Mouse (Mus musculus): ENCODE measurements around the gene Gm11011. TPM values are rescaled to one million over a fixed set of nuclear protein-coding genes. Genes with fewer than 3 reads are reported as not detected.
"Not testable (repeated sequence)": the region's sequence is repeated elsewhere in the genome, so short reads cannot be mapped to it uniquely, and the experiment has no call there.

The Gm11011 gene
- polyA plus RNA-seq (2014; fragmentation: Nextera tagmentation; extraction: Ambion mirVana), result not detected in 2 replicates

DNA sequence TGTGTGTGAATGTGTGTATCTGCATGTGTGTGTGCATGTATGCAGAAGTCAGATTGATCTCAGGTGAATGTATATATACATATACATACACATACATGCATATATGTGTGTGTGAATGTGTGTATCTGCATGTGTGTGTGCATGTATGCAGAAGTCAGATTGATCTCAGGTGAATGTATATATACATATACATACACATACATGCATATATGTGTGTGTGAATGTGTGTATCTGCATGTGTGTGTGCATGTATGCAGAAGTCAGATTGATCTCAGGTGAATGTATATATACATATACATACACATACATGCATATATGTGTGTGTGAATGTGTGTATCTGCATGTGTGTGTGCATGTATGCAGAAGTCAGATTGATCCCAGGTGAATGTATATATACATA is at the start of gene Gm11011:
Gene Gm11011, minus strand, starts transcription at position 101 of the 400 bp plus-strand sequence.
- H3K9ac ChIP-seq; H3K4me2 ChIP-seq (replicated peaks); H3K4me1 ChIP-seq (replicated peaks; ENCODE audit: control insufficient read depth, insufficient read depth, low read length); H3K27ac ChIP-seq; ATAC-seq (ENCODE audit: low FRiP score); DNase-seq (ENCODE audit: low spot score); H3K27me3 ChIP-seq (ENCODE audit: control insufficient read depth, insufficient read depth, low read length); H3K36me3 ChIP-seq (replicated peaks; ENCODE audit: control insufficient read depth, insufficient read depth); H3K9me3 ChIP-seq (ENCODE audit: control insufficient read depth, low read length); H3K4me3 ChIP-seq (replicated peaks; ENCODE audit: low read length): not testable (repeated sequence)

DNA sequence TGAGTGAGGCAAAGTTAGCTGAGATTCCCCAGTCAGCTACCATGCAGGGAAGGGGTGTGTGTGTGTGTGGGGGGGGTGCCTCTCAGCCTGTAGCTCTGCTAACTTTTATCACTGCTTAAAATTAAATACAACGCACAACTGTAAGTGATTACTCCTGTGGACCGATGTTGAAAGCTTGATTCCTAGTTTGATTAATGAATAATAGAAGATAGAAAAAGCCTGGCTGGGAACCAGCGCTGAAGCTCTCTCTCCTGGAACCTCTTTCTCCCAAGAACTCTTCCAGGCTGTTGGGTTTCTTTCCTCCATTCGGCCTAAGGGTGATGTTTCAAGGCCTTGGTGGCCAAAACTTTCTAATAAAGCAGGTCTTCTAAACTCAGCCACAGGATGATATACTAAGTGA is 48.9 kb upstream of the Gm11011 start:
- Histone ChIP-seq H3K36me3 (replicated peaks; ENCODE audit: control insufficient read depth, insufficient read depth) (no peaks in the 10 kb centered on the region), H3K27me3 (ENCODE audit: control insufficient read depth, insufficient read depth, low read length) (no peaks in the 10 kb centered on the region), H3K27ac (peak overlapping the region; percentile 85), H3K9ac (peak overlapping the region; percentile 91; the same call in 1 of the 2 replicates), H3K4me3 (replicated peaks; ENCODE audit: low read length) (peak overlapping the region; percentile 79), H3K9me3 (ENCODE audit: control insufficient read depth, low read length) (no peaks in the 10 kb centered on the region), H3K4me2 (replicated peaks) (peak overlapping the region; percentile 81), H3K4me1 (replicated peaks; ENCODE audit: control insufficient read depth, insufficient read depth, low read length) (peaks cover 52% of the 10 kb centered on the region)
- 58% methylated on average over 4 of the region's 4 CpGs for whole genome bisulfite sequencing
- no peak for DNase-seq (ENCODE audit: low spot score)
- no peak for ATAC-seq (ENCODE audit: low FRiP score)

DNA sequence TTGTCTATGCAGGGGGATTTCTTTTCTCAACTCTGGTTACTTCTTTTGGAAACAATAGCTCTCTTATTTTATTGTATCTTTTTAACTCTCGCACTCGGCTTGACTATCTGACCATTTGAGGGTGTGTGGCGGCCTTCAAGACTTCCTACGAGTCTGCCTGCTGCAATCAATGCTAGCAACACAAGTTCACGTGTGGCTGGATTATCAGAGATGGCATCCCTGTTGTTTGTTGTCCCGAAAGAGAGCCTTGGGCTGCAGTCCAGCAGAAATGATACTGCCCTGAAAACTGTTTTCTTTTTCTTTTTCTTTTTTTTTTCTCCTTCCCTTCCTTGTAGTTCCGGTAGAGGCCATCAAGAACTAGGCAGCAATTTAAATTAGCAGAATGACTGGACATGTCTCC is 47.9 kb upstream of the Gm11011 start:
- no peaks in the 10 kb centered on the region for H3K27me3 ChIP-seq (ENCODE audit: control insufficient read depth, insufficient read depth, low read length)
- no peak for ATAC-seq (ENCODE audit: low FRiP score)
- H3K4me3 ChIP-seq (replicated peaks; ENCODE audit: low read length), result peak overlapping the region; percentile 79
- H3K4me1 ChIP-seq (replicated peaks; ENCODE audit: control insufficient read depth, insufficient read depth, low read length), result peaks cover 52% of the 10 kb centered on the region
- no peak for DNase-seq (ENCODE audit: low spot score)
- H3K9me3 ChIP-seq (ENCODE audit: control insufficient read depth, low read length), result no peaks in the 10 kb centered on the region
- peak overlapping the region; percentile 81 for H3K4me2 ChIP-seq (replicated peaks)
- WGBS, result 22% methylated on average over 7 of the region's 7 CpGs
- peak overlapping the region; percentile 91 for H3K9ac ChIP-seq
- peak overlapping the region; percentile 85 for H3K27ac ChIP-seq
- no peaks in the 10 kb centered on the region for H3K36me3 ChIP-seq (replicated peaks; ENCODE audit: control insufficient read depth, insufficient read depth)

DNA sequence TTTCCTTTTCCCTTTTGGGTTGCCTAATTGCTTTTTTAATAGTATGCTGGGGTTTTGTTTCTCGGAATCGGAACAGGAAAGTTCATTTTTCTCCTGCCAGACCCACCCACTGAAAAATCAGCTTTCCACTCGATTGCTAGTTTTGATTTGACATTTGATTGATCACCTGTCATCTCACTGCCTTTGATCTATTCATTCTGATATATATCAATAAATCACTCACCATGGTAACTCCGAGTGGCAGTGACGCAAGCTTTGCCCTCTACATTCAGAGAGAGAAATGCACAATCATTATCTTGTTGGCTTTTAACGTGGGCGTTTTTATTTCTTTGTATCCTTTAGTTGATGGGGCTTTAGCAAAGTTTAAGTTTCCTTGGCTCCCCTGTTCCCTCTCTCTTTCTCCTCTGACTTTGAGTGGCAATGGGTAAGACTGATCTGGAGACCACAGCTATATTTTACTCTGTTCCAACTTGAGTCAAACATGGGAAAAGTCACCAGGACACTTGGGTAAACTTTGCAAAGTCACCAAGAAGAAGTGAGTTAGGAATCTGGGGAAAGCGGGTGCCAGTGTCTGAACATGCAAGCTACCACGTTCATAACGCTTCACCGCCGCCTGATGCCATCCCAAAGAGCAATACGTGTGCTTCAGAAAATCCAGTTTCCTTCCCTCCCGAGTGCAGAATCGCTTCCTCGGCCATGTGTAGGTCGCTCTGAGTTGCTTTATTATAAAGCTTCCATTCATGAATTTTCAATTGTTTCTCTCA is 47.3 kb upstream of the Gm11011 start:
- H3K27ac ChIP-seq, result peak overlapping the region; percentile 85
- peaks cover 46% of the 10 kb centered on the region for H3K4me1 ChIP-seq (replicated peaks; ENCODE audit: control insufficient read depth, insufficient read depth, low read length)

DNA sequence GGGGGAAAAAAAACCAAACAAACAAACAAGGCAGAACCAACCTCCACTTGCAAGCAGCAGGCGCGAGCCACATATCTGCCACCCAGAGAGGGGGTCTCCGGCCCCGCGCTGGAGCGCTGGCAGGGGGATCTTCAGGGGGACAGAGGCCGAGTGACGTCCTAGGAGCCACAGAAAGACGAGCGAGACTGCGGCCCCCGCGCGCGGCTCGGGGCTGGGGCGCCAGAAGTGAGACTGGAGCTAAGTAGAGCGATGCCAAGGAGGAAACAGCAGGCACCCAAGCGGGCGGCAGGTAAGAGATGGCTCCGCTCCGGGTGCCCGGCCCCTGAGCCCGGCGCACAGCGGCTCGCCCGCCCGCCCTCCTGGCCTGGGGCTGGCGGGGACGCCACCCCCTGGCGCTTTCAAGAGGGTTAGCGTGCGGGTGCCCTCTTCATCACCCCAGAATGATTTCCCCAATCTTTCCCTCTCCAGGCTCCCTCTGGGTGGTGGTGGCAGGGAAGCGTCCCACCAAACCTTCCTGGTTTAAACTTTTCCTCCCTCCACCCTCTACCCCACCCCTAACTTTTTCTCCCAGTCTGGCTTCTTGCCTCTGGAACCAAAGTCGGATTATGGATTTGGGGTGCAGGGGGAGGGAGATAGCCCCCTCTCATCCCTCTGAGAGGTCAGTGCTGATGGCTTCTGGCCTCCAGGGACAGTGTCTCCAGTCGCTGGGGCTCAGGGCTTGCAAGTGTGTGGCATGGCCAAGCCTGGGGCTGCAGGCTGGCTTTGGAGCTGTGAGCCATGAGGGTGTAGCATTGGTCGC is 46.1 kb upstream of the Gm11011 start:
- Histone ChIP-seq H3K9me3 (ENCODE audit: control insufficient read depth, low read length) (no peaks in the 10 kb centered on the region), H3K36me3 (replicated peaks; ENCODE audit: control insufficient read depth, insufficient read depth) (no peaks in the 10 kb centered on the region), H3K4me1 (replicated peaks; ENCODE audit: control insufficient read depth, insufficient read depth, low read length) (peaks cover 43% of the 10 kb centered on the region), H3K9ac (peak overlapping the region; percentile 91), H3K4me3 (replicated peaks; ENCODE audit: low read length) (peak overlapping the region; percentile 79), H3K4me2 (replicated peaks) (peak overlapping the region; percentile 81), H3K27ac (peak overlapping the region; percentile 85), H3K27me3 (ENCODE audit: control insufficient read depth, insufficient read depth, low read length) (no peaks in the 10 kb centered on the region)
- ATAC-seq (ENCODE audit: low FRiP score) (peak; percentile 29; the same call in 1 of the 2 replicates), DNase-seq (ENCODE audit: low spot score) (no peak)
- WGBS, result under 1% methylated on average over 38 of the region's 38 CpGs

More for the DNA sequence above, 47.3 kb upstream of the Gm11011 start:
- DNase-seq (ENCODE audit: low spot score), result no peak
- Histone ChIP-seq H3K27me3 (ENCODE audit: control insufficient read depth, insufficient read depth, low read length) (no peaks in the 10 kb centered on the region), H3K36me3 (replicated peaks; ENCODE audit: control insufficient read depth, insufficient read depth) (no peaks in the 10 kb centered on the region), H3K4me2 (replicated peaks) (peak overlapping the region; percentile 81), H3K4me3 (replicated peaks; ENCODE audit: low read length) (peak overlapping the region; percentile 79), H3K9ac (peak overlapping the region; percentile 91), H3K9me3 (ENCODE audit: control insufficient read depth, low read length) (no peaks in the 10 kb centered on the region)
- ATAC-seq (ENCODE audit: low FRiP score), result no peak
- 22% methylated on average over 17 of the region's 17 CpGs for WGBS

DNA sequence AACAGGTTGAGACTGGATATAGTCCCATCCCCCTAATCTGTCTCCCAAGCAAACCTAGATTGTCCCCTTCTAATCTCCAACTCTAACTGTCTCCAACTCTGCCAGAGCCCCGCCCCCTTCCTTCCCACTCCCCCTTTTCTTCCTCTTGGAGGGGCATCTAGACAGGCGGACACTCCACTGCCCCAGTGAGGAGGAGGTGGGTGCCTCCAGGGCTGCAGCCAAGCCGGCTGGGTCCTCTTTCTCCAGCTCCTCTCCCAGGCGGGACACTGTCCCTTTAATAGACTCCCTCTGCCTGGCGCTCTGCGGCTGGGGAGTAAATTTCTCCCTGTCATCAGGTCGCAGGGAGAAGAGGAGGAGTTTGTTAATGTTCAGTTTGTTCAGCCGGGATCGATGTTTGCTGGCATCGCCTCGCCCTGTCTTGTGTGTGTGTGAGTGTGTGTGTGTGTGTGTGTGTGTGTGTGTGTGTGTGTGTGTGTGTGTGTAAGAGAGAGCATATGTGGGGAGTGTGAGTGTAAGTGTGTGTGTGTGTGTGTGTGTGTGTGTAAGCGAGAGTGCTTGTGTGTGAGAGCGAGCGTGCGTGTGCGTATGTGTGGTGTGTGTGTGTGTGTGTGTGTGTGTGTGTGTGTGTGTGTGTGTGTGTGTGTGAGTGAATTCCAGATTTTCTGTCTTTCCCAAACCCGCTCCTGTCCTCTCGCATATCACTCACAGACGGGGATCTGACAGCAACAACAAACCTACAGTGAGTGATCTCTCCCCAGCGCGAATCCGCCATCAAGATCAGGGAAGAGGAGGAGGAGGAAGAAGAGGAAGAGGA is 45.0 kb upstream of the Gm11011 start, which contains the start of gene Tshz2:
Gene Tshz2, plus strand, starts transcription at position 676 of the 814 bp plus-strand sequence.
- ATAC-seq (ENCODE audit: low FRiP score) (peak; percentile 58), DNase-seq (ENCODE audit: low spot score) (peak; percentile 62)
- Histone ChIP-seq H3K4me2 (replicated peaks) (peak within 1 kb of the TSS; percentile 81), H3K27me3 (ENCODE audit: control insufficient read depth, insufficient read depth, low read length) (no peaks in the 10 kb centered on the region), H3K36me3 (replicated peaks; ENCODE audit: control insufficient read depth, insufficient read depth) (no peaks in the 10 kb centered on the region), H3K9ac (peak within 1 kb of the TSS; percentile 91), H3K4me1 (replicated peaks; ENCODE audit: control insufficient read depth, insufficient read depth, low read length) (peaks cover 33% of the 10 kb centered on the region), H3K27ac (peak within 1 kb of the TSS; percentile 85), H3K4me3 (replicated peaks; ENCODE audit: low read length) (peak within 1 kb of the TSS; percentile 79), H3K9me3 (ENCODE audit: control insufficient read depth, low read length) (no peaks in the 10 kb centered on the region)
- WGBS, result under 1% methylated on average over 22 of the region's 22 CpGs

DNA sequence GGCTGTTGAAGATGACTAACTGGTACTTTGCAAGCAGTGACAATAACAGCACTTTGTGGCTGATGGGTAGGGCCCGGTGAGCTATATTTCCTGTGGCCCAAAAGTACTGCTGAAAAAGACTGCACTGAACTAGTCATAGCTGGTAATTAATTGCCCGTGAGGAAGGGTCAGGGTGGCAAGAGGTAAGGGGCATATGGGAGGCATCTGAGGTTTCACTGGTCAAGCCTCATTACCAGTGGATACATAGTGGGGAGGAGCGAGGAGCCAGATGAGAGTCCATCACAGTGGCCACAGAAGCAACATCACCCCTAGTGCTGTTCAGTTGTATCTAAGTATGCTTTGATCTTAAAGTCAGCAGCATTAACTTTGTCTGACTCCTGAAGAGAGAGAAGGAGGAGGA is 42.5 kb upstream of the Gm11011 start:
- Histone ChIP-seq H3K27ac (no peak overlapping the region), H3K4me2 (replicated peaks) (no peak overlapping the region), H3K9me3 (ENCODE audit: control insufficient read depth, low read length) (no peaks in the 10 kb centered on the region), H3K4me3 (replicated peaks; ENCODE audit: low read length) (no peak overlapping the region), H3K27me3 (ENCODE audit: control insufficient read depth, insufficient read depth, low read length) (no peaks in the 10 kb centered on the region), H3K4me1 (replicated peaks; ENCODE audit: control insufficient read depth, insufficient read depth, low read length) (peaks cover 15% of the 10 kb centered on the region; the same call in 1 of the 2 replicates), H3K9ac (no peak overlapping the region), H3K36me3 (replicated peaks; ENCODE audit: control insufficient read depth, insufficient read depth) (no peaks in the 10 kb centered on the region)
- DNase-seq (ENCODE audit: low spot score) (no peak), ATAC-seq (ENCODE audit: low FRiP score) (no peak)
- WGBS, result 93% methylated on average over 3 of the region's 3 CpGs

DNA sequence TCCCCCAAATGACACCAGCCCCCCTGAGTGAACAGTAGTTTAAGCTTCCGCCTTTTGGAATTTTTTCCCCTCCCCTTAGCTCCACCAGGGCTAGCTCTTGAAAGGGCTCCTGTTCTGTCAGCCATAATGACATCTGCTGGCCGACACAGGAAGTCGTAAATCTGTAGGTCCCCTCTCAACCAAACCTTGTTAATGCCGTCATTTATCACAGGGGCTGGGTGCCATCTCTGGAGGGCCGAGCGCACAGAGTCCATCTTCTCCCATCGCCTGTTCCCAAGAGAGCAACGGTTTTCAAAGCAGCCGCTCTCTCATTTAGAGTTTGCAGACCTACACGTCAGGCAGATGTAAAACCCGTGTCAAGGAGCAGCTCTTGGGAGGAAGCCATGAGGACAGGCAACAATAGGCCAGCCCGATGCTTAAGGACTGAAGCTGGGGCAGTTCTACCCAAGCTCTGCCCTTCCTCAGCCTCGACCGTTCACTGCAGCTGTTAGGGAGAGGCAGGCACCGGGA is 33.7 kb upstream of the Gm11011 start:
- no peaks in the 10 kb centered on the region for H3K9me3 ChIP-seq (ENCODE audit: control insufficient read depth, low read length)
- H3K4me1 ChIP-seq (replicated peaks; ENCODE audit: control insufficient read depth, insufficient read depth, low read length), result peaks cover 9% of the 10 kb centered on the region; the same call in 1 of the 2 replicates
- DNase-seq (ENCODE audit: low spot score) (peak; percentile 63), ATAC-seq (ENCODE audit: low FRiP score) (no peak)
- H3K4me3 ChIP-seq (replicated peaks; ENCODE audit: low read length), result no peak overlapping the region
- H3K4me2 ChIP-seq (replicated peaks), result peak overlapping the region; percentile 29
- H3K27ac ChIP-seq, result no peak overlapping the region
- H3K36me3 ChIP-seq (replicated peaks; ENCODE audit: control insufficient read depth, insufficient read depth), result no peaks in the 10 kb centered on the region
- no peaks in the 10 kb centered on the region for H3K27me3 ChIP-seq (ENCODE audit: control insufficient read depth, insufficient read depth, low read length)
- H3K9ac ChIP-seq, result no peak overlapping the region
- WGBS, result 33% methylated on average over 15 of the region's 15 CpGs
